Mouse (Mus musculus) bone marrow macrophage, adult 2 months (primary cell): ENCODE measurements at regions not wholly inside any gene's neighbourhood (a gene's known extent, or its start where the extent isn't known, plus 50 kb on each side); places are given as distances from the start of the nearest gene placed in this dataset.

Experiments used
- CTCF ChIP-seq: IDR thresholded peaks from 2 replicates; pipeline ENCODE4 v1.5.1; 2012; ENCODE audit warnings: low read depth, mild to moderate bottlenecking, low read length, moderate library complexity
- POLR2A ChIP-seq: IDR thresholded peaks from 2 replicates; pipeline ENCODE4 v1.6.1; 2012; ENCODE audit warnings: mild to moderate bottlenecking, low read depth, low read length, borderline replicate concordance

- TF ChIP-seq CTCF: no peak
- no peak for TF ChIP-seq POLR2A
These were observed 340.6 kb upstream of the Tusc1 start for GRCm38 (mm10) chr4:93675739-93676402.
